Mouse (Mus musculus): Measurements from ENCODE around the gene Apobec1. TPM values are rescaled to one million over a fixed set of nuclear protein-coding genes. Genes with fewer than 3 reads are reported as not detected.

Apobec1 gene
- total RNA-seq, 2 experiments from 2014 or later, result 6.3 to 8.0 TPM

Other genes starting within 250 kb of the Apobec1 start
- gene Rimklb, start 103.7 kb downstream of the Apobec1 start, total RNA-seq (2021), result under 1 TPM in 1 of 2 experiments, not detected in 1; 0.72 TPM
- gene Mfap5, start 96.6 kb downstream of the Apobec1 start, total RNA-seq (2021), result 10 to 100 TPM; 41.3 to 43.4 TPM
- gene Aicda, start 48.6 kb downstream of the Apobec1 start, total RNA-seq (2021), result not detected
- gene Gdf3, start 7.6 kb upstream of the Apobec1 start, total RNA-seq (2021), result not detected
- not detected for gene Dppa3, start 24.0 kb upstream of the Apobec1 start, total RNA-seq (2021)
- gene Nanog, start 105.0 kb upstream of the Apobec1 start, total RNA-seq (2021), result not detected
- gene Slc2a3, start 199.2 kb upstream of the Apobec1 start, total RNA-seq (2021), result 1 to 10 TPM; 1.6 to 2.0 TPM
- gene Foxj2, start 217.5 kb upstream of the Apobec1 start, total RNA-seq (2021), result 10 to 100 TPM; 33.4 to 34.7 TPM

All from heart, postnatal 36 days (tissue).